Mouse (Mus musculus) hindbrain, embryonic 14.5 days (tissue): ENCODE measurements around the gene Vps16. TPM values are rescaled to one million over a fixed set of nuclear protein-coding genes. Genes with fewer than 3 reads are reported as not detected.
A peak's percentile ranks its signal among the peaks of the same experiment; 100 is the strongest.

Experiments used
- ATAC-seq: fragments of 200-750 bp; cut with Nextera tagmentation; 2 replicates; pipeline ENCODE4 v1.8.0; 2017; ENCODE audit warnings: moderate number of reproducible peaks, mild to moderate bottlenecking, moderate TSS enrichment, moderate library complexity; ENCODE audit not compliant: low FRiP score
- DNase-seq: peaks from one replicate; pipeline ENCODE4 v3.0.0-alpha.2; 2015; ENCODE audit warnings: low spot score
- H3K27ac ChIP-seq: fragments of 300-500 bp; sonication (generic); 2 replicates; pipeline ENCODE4 v1.5.1; 2014; ENCODE audit warnings: mild to moderate bottlenecking, moderate library complexity
- H3K27me3 ChIP-seq: fragments of 300-500 bp; sonication (generic); 2 replicates; pipeline ENCODE4 v1.6.1; 2014; ENCODE audit warnings: mild to moderate bottlenecking, low read length, mixed read lengths; ENCODE audit not compliant: control insufficient read depth, insufficient read depth
- H3K36me3 ChIP-seq: fragments of 300-500 bp; sonication (generic); replicated peaks from 2 replicates; pipeline ENCODE4 v1.6.1; 2014; ENCODE audit not compliant: control insufficient read depth, insufficient read depth
- H3K4me1 ChIP-seq: fragments of 300-500 bp; sonication (generic); replicated peaks from 2 replicates; pipeline ENCODE4 v1.6.1; 2014; ENCODE audit warnings: antibody characterized with exemption, low read length, mixed read lengths; ENCODE audit not compliant: control insufficient read depth, insufficient read depth
- H3K4me2 ChIP-seq: fragments of 300-500 bp; sonication (generic); replicated peaks from 2 replicates; pipeline ENCODE4 v1.6.1; 2014; ENCODE audit warnings: mild to moderate bottlenecking, moderate library complexity
- H3K4me3 ChIP-seq: fragments of 300-500 bp; sonication (generic); replicated peaks from 2 replicates; pipeline ENCODE4 v1.5.1; 2014; ENCODE audit warnings: mild to moderate bottlenecking, low read length
- H3K9ac ChIP-seq: fragments of 300-500 bp; sonication (generic); 2 replicates; pipeline ENCODE4 v1.6.1; 2014
- H3K9me3 ChIP-seq: fragments of 300-500 bp; sonication (generic); 2 replicates; pipeline ENCODE4 v1.6.1; 2016; ENCODE audit warnings: low read length; ENCODE audit not compliant: control insufficient read depth
- WGBS: fragments of 180-500 bp; shearing (Covaris S2); extraction: QIAGEN DNeasy Blood & Tissue Kit; methylation state at CpG from one replicate; pipeline ENCODE4 v1.1.7; 2014; 5-methylcytosine and 5-hydroxymethylcytosine counted together
- polyA plus RNA-seq: library from polyadenylated mRNA; unstranded; fragments of >200 nt; fragmentation: Nextera tagmentation; extraction: Ambion mirVana; gene quantifications from 2 replicates; pipeline ENCODE4 v1.2.1, GENCODE M21; 2014

Gene Vps16
- polyA plus RNA-seq, 1 experiment from 2014 or later = 75.9 TPM

GRCm38 (mm10) chr2:130451086-130451726 lies 27.1 kb downstream of the Vps16 start:
- Histone ChIP-seq H3K9me3 (no peaks in the 10 kb centered on the region), H3K4me2 (peak overlapping the region; percentile 86), H3K36me3 (no peaks in the 10 kb centered on the region), H3K4me1 (peaks cover 36% of the 10 kb centered on the region), H3K27ac (no peak overlapping the region), H3K4me3 (peak overlapping the region; percentile 93), H3K27me3 (peaks cover 6% of the 10 kb centered on the region; the same call in 1 of the 2 replicates), H3K9ac (peak overlapping the region; percentile 96)
- DNase-seq (no peak), ATAC-seq (no peak)
- WGBS = 73% methylated on average over 14 of the region's 14 CpGs

- DNase-seq (no peak), ATAC-seq (no peak)
- H3K9me3 ChIP-seq = no peaks in the 10 kb centered on the region
- H3K27ac ChIP-seq = no peak overlapping the region
- no peaks in the 10 kb centered on the region for H3K36me3 ChIP-seq
- H3K4me2 ChIP-seq = peak overlapping the region; percentile 86
- peak overlapping the region; percentile 93; the same call in 1 of the 2 replicates for H3K4me3 ChIP-seq
- peak overlapping the region; percentile 96; the same call in 1 of the 2 replicates for H3K9ac ChIP-seq
- H3K27me3 ChIP-seq = peaks cover 6% of the 10 kb centered on the region; the same call in 1 of the 2 replicates
- H3K4me1 ChIP-seq = peaks cover 36% of the 10 kb centered on the region
- WGBS = 69% methylated on average over 3 of the region's 3 CpGs
These were observed 27.6 kb downstream of the Vps16 start for GRCm38 (mm10) chr2:130451727-130452090.

- peaks cover 36% of the 10 kb centered on the region for H3K4me1 ChIP-seq
- no peak overlapping the region for H3K9ac ChIP-seq
- no peaks in the 10 kb centered on the region for H3K36me3 ChIP-seq
- no peak overlapping the region for H3K4me2 ChIP-seq
- 56% methylated on average over 2 of the region's 2 CpGs for WGBS
- no peak for DNase-seq
- no peak for ATAC-seq
- H3K9me3 ChIP-seq = no peaks in the 10 kb centered on the region
- no peak overlapping the region for H3K4me3 ChIP-seq
- H3K27ac ChIP-seq = no peak overlapping the region
- H3K27me3 ChIP-seq = peaks cover 6% of the 10 kb centered on the region; the same call in 1 of the 2 replicates
These were observed 28.1 kb downstream of the Vps16 start for GRCm38 (mm10) chr2:130452266-130452665.

GRCm38 (mm10) chr2:130453421-130453820 lies 29.3 kb downstream of the Vps16 start:
- Histone ChIP-seq H3K9ac (no peak overlapping the region), H3K27ac (no peak overlapping the region), H3K9me3 (no peaks in the 10 kb centered on the region), H3K4me1 (peaks cover 36% of the 10 kb centered on the region), H3K4me3 (no peak overlapping the region), H3K4me2 (no peak overlapping the region), H3K36me3 (no peaks in the 10 kb centered on the region), H3K27me3 (peaks cover 1% of the 10 kb centered on the region; the same call in 1 of the 2 replicates)
- no peak for DNase-seq
- ATAC-seq = no peak
- 73% methylated on average over 6 of the region's 6 CpGs for WGBS

- Histone ChIP-seq H3K9ac (no peak overlapping the region), H3K4me2 (no peak overlapping the region), H3K4me3 (no peak overlapping the region), H3K9me3 (no peaks in the 10 kb centered on the region), H3K27ac (no peak overlapping the region), H3K4me1 (peaks cover 29% of the 10 kb centered on the region), H3K36me3 (no peaks in the 10 kb centered on the region), H3K27me3 (no peaks in the 10 kb centered on the region)
- 61% methylated on average over 6 of the region's 6 CpGs for WGBS
- DNase-seq (no peak), ATAC-seq (no peak)
These were observed 30.7 kb downstream of the Vps16 start for GRCm38 (mm10) chr2:130454748-130455370.

GRCm38 (mm10) chr2:130457871-130458270 lies 33.7 kb downstream of the Vps16 start:
- H3K4me1 ChIP-seq = peaks cover 7% of the 10 kb centered on the region; the same call in 1 of the 2 replicates
- H3K4me3 ChIP-seq = no peak overlapping the region
- H3K36me3 ChIP-seq = no peaks in the 10 kb centered on the region
- H3K27ac ChIP-seq = no peak overlapping the region
- no peak overlapping the region for H3K9ac ChIP-seq
- H3K9me3 ChIP-seq = no peaks in the 10 kb centered on the region
- H3K4me2 ChIP-seq = no peak overlapping the region
- no peak for ATAC-seq
- H3K27me3 ChIP-seq = no peaks in the 10 kb centered on the region
- no peak for DNase-seq
- WGBS = 92% methylated on average over 3 of the region's 3 CpGs

GRCm38 (mm10) chr2:130459576-130459975 lies 35.4 kb downstream of the Vps16 start:
- WGBS = 92% methylated on average over 3 of the region's 3 CpGs
- ATAC-seq = no peak
- H3K27ac ChIP-seq = no peak overlapping the region

GRCm38 (mm10) chr2:130461287-130462071 lies 37.3 kb downstream of the Vps16 start:
- ATAC-seq = no peak
- Histone ChIP-seq H3K9ac (no peak overlapping the region), H3K27me3 (no peaks in the 10 kb centered on the region), H3K4me2 (no peak overlapping the region), H3K9me3 (no peaks in the 10 kb centered on the region), H3K27ac (no peak overlapping the region), H3K4me1 (no peaks in the 10 kb centered on the region), H3K4me3 (no peak overlapping the region), H3K36me3 (no peaks in the 10 kb centered on the region)
- 85% methylated on average over 15 of the region's 15 CpGs for WGBS
- no peak for DNase-seq

More at GRCm38 (mm10) chr2:130459576-130459975, 35.4 kb downstream of the Vps16 start:
- Histone ChIP-seq H3K9ac (no peak overlapping the region), H3K4me2 (no peak overlapping the region), H3K4me3 (no peak overlapping the region), H3K9me3 (no peaks in the 10 kb centered on the region), H3K36me3 (no peaks in the 10 kb centered on the region), H3K27me3 (no peaks in the 10 kb centered on the region), H3K4me1 (no peaks in the 10 kb centered on the region)
- DNase-seq = no peak

- Histone ChIP-seq H3K27ac (no peak overlapping the region), H3K36me3 (no peaks in the 10 kb centered on the region), H3K9ac (no peak overlapping the region), H3K4me3 (no peak overlapping the region), H3K4me1 (peaks cover 18% of the 10 kb centered on the region), H3K4me2 (no peak overlapping the region), H3K27me3 (no peaks in the 10 kb centered on the region), H3K9me3 (no peaks in the 10 kb centered on the region)
- DNase-seq (no peak), ATAC-seq (no peak)
- 90% methylated on average over 1 of the region's 1 CpGs for WGBS
These were observed 42.3 kb downstream of the Vps16 start for GRCm38 (mm10) chr2:130466438-130466837.
